Mouse (Mus musculus) hindbrain, embryonic 15.5 days (tissue): ENCODE data around the gene Enox1. TPM values are rescaled to one million over a fixed set of nuclear protein-coding genes. Genes with fewer than 3 reads are reported as not detected.

Source experiments
- ATAC-seq: fragments of 200-750 bp; cut with Nextera tagmentation; 2 replicates; pipeline ENCODE4 v1.8.0; 2017; ENCODE audit warnings: low read depth, moderate number of reproducible peaks, moderate TSS enrichment; ENCODE audit not compliant: low FRiP score
- H3K27ac ChIP-seq: fragments of 300-500 bp; sonication (generic); replicated peaks from 2 replicates; pipeline ENCODE4 v1.5.1; 2015; ENCODE audit warnings: mild to moderate bottlenecking, inconsistent platforms
- H3K27me3 ChIP-seq: fragments of 300-500 bp; sonication (generic); 2 replicates; pipeline ENCODE4 v1.6.1; 2015; ENCODE audit warnings: control low read depth, inconsistent platforms
- H3K36me3 ChIP-seq: fragments of 300-500 bp; sonication (generic); 2 replicates; pipeline ENCODE4 v1.6.1; 2015; ENCODE audit warnings: control low read depth, inconsistent platforms
- H3K4me1 ChIP-seq: fragments of 300-500 bp; sonication (generic); replicated peaks from 2 replicates; pipeline ENCODE4 v1.6.1; 2015; ENCODE audit warnings: control low read depth, inconsistent platforms
- H3K4me2 ChIP-seq: fragments of 300-500 bp; sonication (generic); 2 replicates; pipeline ENCODE4 v1.6.1; 2015; ENCODE audit warnings: moderate library complexity, mild to moderate bottlenecking, inconsistent platforms
- H3K4me3 ChIP-seq: fragments of 300-500 bp; sonication (generic); 2 replicates; pipeline ENCODE4 v1.5.1; 2015; ENCODE audit warnings: mild to moderate bottlenecking, inconsistent platforms
- H3K9ac ChIP-seq: fragments of 300-500 bp; sonication (generic); 2 replicates; pipeline ENCODE4 v1.6.1; 2015; ENCODE audit warnings: inconsistent platforms
- H3K9me3 ChIP-seq: fragments of 300-500 bp; sonication (generic); 2 replicates; pipeline ENCODE4 v1.6.1; 2016; ENCODE audit warnings: control low read depth, inconsistent platforms
- WGBS: fragments of 180-500 bp; shearing (Covaris S2); methylation state at CpG from one replicate; pipeline ENCODE4 v1.1.7; 2015; 5-methylcytosine and 5-hydroxymethylcytosine counted together
- polyA plus RNA-seq: library from polyadenylated mRNA; unstranded; fragments of >200 nt; fragmentation: Nextera tagmentation; extraction: Ambion mirVana; gene quantifications from 2 replicates; pipeline ENCODE4 v1.2.1, GENCODE M21; 2015

Enox1 gene
- polyA plus RNA-seq, 1 experiment from 2014 or later, result 43.5 TPM

DNA sequence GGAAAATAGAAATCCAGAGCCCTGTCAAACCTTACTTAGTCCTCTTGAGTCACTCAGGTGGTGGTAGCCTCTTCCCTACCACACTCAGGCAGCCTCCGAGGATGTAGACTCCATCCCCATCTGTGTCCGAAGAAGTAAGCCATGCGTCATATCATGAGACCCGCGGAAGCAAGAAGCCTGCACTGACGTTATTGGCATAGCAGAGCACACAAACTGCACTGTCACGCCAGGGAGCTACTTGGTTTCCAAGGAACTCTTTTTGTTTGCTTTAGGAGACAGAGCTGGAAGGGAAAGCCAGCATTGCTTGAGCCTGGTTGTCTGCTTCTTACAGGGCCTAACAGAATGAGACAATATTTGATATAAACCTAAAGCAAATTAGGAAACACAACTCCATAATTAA is 284.2 kb downstream of the Enox1 start:
- 0 out of 2 replicates have a peak, but pooled peaks cover 3% of the 10 kb centered on the region for H3K4me1 ChIP-seq
- no peak overlapping the region for H3K4me2 ChIP-seq
- H3K4me3 ChIP-seq, result no peak overlapping the region
- no peak overlapping the region for H3K27ac ChIP-seq
- H3K9ac ChIP-seq, result no peak overlapping the region
- 69% methylated on average over 7 of the region's 7 CpGs for WGBS
- no peaks in the 10 kb centered on the region for H3K9me3 ChIP-seq
- no peaks in the 10 kb centered on the region for H3K27me3 ChIP-seq
- no peak for ATAC-seq
- no peaks in the 10 kb centered on the region for H3K36me3 ChIP-seq

- H3K27ac ChIP-seq, result no peak overlapping the region
- no peaks in the 10 kb centered on the region for H3K27me3 ChIP-seq
- no peak overlapping the region for H3K9ac ChIP-seq
- 0 out of 2 replicates have a peak, but pooled peaks cover 3% of the 10 kb centered on the region for H3K4me1 ChIP-seq
- H3K4me2 ChIP-seq, result no peak overlapping the region
- no peaks in the 10 kb centered on the region for H3K36me3 ChIP-seq
- no peak overlapping the region for H3K4me3 ChIP-seq
- H3K9me3 ChIP-seq, result no peaks in the 10 kb centered on the region
- 83% methylated on average over 6 of the region's 6 CpGs for WGBS
- ATAC-seq, result no peak
These were observed 285.0 kb downstream of the Enox1 start for GRCm38 (mm10) chr14:77441541-77441940.

- ATAC-seq, result no peak
- H3K27ac ChIP-seq, result no peak overlapping the region
- no peaks in the 10 kb centered on the region for H3K36me3 ChIP-seq
- no peaks in the 10 kb centered on the region for H3K4me1 ChIP-seq
- H3K9me3 ChIP-seq, result no peaks in the 10 kb centered on the region
- H3K4me2 ChIP-seq, result no peak overlapping the region
- H3K27me3 ChIP-seq, result no peaks in the 10 kb centered on the region
- no peak overlapping the region for H3K9ac ChIP-seq
- no peak overlapping the region for H3K4me3 ChIP-seq
- WGBS, result 80% methylated on average over 4 of the region's 4 CpGs
These were observed 291.4 kb downstream of the Enox1 start for GRCm38 (mm10) chr14:77448001-77448400.

- Histone ChIP-seq H3K36me3 (no peaks in the 10 kb centered on the region), H3K27ac (no peak overlapping the region), H3K9ac (no peak overlapping the region), H3K27me3 (no peaks in the 10 kb centered on the region), H3K4me2 (no peak overlapping the region), H3K9me3 (no peaks in the 10 kb centered on the region), H3K4me3 (no peak overlapping the region), H3K4me1 (peaks cover 6% of the 10 kb centered on the region)
- 84% methylated on average over 4 of the region's 4 CpGs for WGBS
- ATAC-seq, result no peak
These were observed 295.4 kb downstream of the Enox1 start for GRCm38 (mm10) chr14:77451916-77452315.

GRCm38 (mm10) chr14:77456066-77456465 is 299.5 kb downstream of the Enox1 start:
- WGBS, result 61% methylated on average over 3 of the region's 3 CpGs

GRCm38 (mm10) chr14:77456876-77457275 is 300.3 kb downstream of the Enox1 start:
- no peaks in the 10 kb centered on the region for H3K27me3 ChIP-seq
- no peaks in the 10 kb centered on the region; the same call in 1 of the 2 replicates for H3K36me3 ChIP-seq
- no peak overlapping the region for H3K4me3 ChIP-seq
- H3K4me2 ChIP-seq, result no peak overlapping the region
- no peak overlapping the region for H3K27ac ChIP-seq
- no peaks in the 10 kb centered on the region for H3K9me3 ChIP-seq
- H3K9ac ChIP-seq, result no peak overlapping the region
- ATAC-seq, result no peak
- 57% methylated on average over 7 of the region's 7 CpGs for WGBS
- H3K4me1 ChIP-seq, result peaks cover 9% of the 10 kb centered on the region

More at GRCm38 (mm10) chr14:77456066-77456465, 299.5 kb downstream of the Enox1 start:
- Histone ChIP-seq H3K27me3 (no peaks in the 10 kb centered on the region), H3K4me3 (no peak overlapping the region), H3K9me3 (no peaks in the 10 kb centered on the region), H3K36me3 (no peaks in the 10 kb centered on the region), H3K4me1 (peaks cover 9% of the 10 kb centered on the region), H3K4me2 (no peak overlapping the region), H3K27ac (no peak overlapping the region), H3K9ac (no peak overlapping the region)
- no peak for ATAC-seq

DNA sequence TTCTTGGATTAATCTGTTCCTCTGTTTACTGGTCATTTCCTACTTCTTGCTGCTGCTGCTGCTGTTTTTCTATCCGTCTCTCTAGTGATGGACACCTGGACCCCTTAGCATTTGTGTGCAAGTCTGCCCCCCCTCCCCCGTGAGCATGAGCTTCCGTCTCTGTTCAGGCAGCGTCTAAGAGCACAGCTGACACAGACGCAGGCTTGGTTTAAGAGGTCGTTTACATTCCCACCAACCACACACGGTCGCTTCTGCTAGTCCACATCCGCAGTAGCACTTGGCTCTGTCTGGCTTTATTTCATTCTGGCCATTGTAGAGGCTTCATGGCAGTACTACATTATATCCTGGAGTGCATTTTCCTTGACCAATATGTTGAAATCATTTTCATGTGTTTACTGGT is 301.7 kb downstream of the Enox1 start:
- Histone ChIP-seq H3K4me2 (no peak overlapping the region), H3K27me3 (no peaks in the 10 kb centered on the region), H3K4me3 (no peak overlapping the region), H3K36me3 (no peaks in the 10 kb centered on the region; the same call in 1 of the 2 replicates), H3K27ac (no peak overlapping the region), H3K9ac (no peak overlapping the region), H3K9me3 (no peaks in the 10 kb centered on the region), H3K4me1 (peaks cover 9% of the 10 kb centered on the region)
- WGBS, result 27% methylated on average over 9 of the region's 9 CpGs
- ATAC-seq, result no peak

GRCm38 (mm10) chr14:77463919-77464318 is 307.4 kb downstream of the Enox1 start:
- no peak overlapping the region for H3K9ac ChIP-seq

GRCm38 (mm10) chr14:77464782-77465181 is 308.2 kb downstream of the Enox1 start:
- Histone ChIP-seq H3K4me3 (no peak overlapping the region), H3K27me3 (no peaks in the 10 kb centered on the region), H3K9me3 (no peaks in the 10 kb centered on the region), H3K4me1 (no peaks in the 10 kb centered on the region), H3K27ac (no peak overlapping the region), H3K9ac (no peak overlapping the region), H3K4me2 (no peak overlapping the region), H3K36me3 (no peaks in the 10 kb centered on the region; the same call in 1 of the 2 replicates)
- ATAC-seq, result no peak
- 80% methylated on average over 4 of the region's 4 CpGs for WGBS

More at GRCm38 (mm10) chr14:77463919-77464318, 307.4 kb downstream of the Enox1 start:
- no peaks in the 10 kb centered on the region for H3K27me3 ChIP-seq
- no peak overlapping the region for H3K4me3 ChIP-seq
- H3K4me2 ChIP-seq, result no peak overlapping the region
- H3K9me3 ChIP-seq, result no peaks in the 10 kb centered on the region
- WGBS, result 86% methylated on average over 4 of the region's 4 CpGs
- no peaks in the 10 kb centered on the region for H3K4me1 ChIP-seq
- H3K27ac ChIP-seq, result no peak overlapping the region
- no peaks in the 10 kb centered on the region; the same call in 1 of the 2 replicates for H3K36me3 ChIP-seq
- ATAC-seq, result no peak

GRCm38 (mm10) chr14:77470577-77470976 is 314.0 kb downstream of the Enox1 start:
- 43% methylated on average over 3 of the region's 3 CpGs for WGBS
- H3K4me1 ChIP-seq, result no peaks in the 10 kb centered on the region; the same call in 1 of the 2 replicates
- no peaks in the 10 kb centered on the region for H3K36me3 ChIP-seq
- no peaks in the 10 kb centered on the region for H3K27me3 ChIP-seq
- H3K27ac ChIP-seq, result peak overlapping the region; percentile 23; the same call in 1 of the 2 replicates
- H3K9me3 ChIP-seq, result no peaks in the 10 kb centered on the region
- no peak overlapping the region for H3K9ac ChIP-seq
- no peak overlapping the region for H3K4me2 ChIP-seq
- no peak overlapping the region for H3K4me3 ChIP-seq
- ATAC-seq, result no peak

GRCm38 (mm10) chr14:77473501-77473900 is 316.9 kb downstream of the Enox1 start:
- Histone ChIP-seq H3K4me2 (no peak overlapping the region), H3K9me3 (no peaks in the 10 kb centered on the region), H3K4me3 (no peak overlapping the region), H3K9ac (no peak overlapping the region), H3K36me3 (no peaks in the 10 kb centered on the region), H3K4me1 (no peaks in the 10 kb centered on the region; the same call in none of the 2 replicates), H3K27me3 (no peaks in the 10 kb centered on the region), H3K27ac (no peak overlapping the region)
- 86% methylated on average over 4 of the region's 4 CpGs for WGBS
- no peak for ATAC-seq

DNA sequence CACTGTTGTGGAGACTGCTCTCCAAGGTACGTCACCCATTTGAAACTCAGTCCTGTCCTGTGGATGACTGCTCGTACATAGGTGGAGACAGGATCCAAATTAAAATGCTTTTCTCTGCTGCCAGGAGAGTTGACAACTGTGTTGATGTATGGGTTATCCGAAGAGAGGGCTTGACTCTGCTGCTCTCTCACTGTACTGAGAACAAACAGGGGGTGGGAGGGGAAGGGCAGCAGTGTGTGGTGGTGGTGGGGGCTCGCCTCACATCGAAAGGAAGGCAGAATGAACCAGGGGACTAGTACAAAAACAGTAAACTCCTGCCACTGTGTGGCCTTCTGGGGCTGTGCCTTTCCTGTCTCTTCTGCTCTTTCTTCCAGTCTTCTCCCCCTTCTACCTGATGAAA is 317.5 kb downstream of the Enox1 start:
- H3K27me3 ChIP-seq, result no peaks in the 10 kb centered on the region
- no peaks in the 10 kb centered on the region for H3K36me3 ChIP-seq
- no peak overlapping the region for H3K4me3 ChIP-seq
- no peak overlapping the region for H3K4me2 ChIP-seq
- no peaks in the 10 kb centered on the region for H3K9me3 ChIP-seq
- no peak overlapping the region for H3K9ac ChIP-seq
- ATAC-seq, result peak; percentile 48; the same call in 1 of the 2 replicates
- WGBS, result 51% methylated on average over 5 of the region's 5 CpGs
- H3K4me1 ChIP-seq, result no peaks in the 10 kb centered on the region; the same call in none of the 2 replicates
- no peak overlapping the region for H3K27ac ChIP-seq
